Mouse (Mus musculus) T-cell, adult 66 days (primary cell): Measurements from ENCODE around the gene Med28. TPM values are rescaled to one million over a fixed set of nuclear protein-coding genes. Genes with fewer than 3 reads are reported as not detected.

Source experiments
- total RNA-seq, 2 experiments: library from RNA; stranded (reverse); gene quantifications; 3 replicates in 1 of 2; 4 replicates in 1 of 2; pipeline ENCODE4 v1.2.4; 2023

The Med28 gene
- total RNA-seq, result 100 to 1,000 TPM in 1 of 2 experiments, 10 to 100 TPM in 1; 98.7 to 110 TPM

DNA sequence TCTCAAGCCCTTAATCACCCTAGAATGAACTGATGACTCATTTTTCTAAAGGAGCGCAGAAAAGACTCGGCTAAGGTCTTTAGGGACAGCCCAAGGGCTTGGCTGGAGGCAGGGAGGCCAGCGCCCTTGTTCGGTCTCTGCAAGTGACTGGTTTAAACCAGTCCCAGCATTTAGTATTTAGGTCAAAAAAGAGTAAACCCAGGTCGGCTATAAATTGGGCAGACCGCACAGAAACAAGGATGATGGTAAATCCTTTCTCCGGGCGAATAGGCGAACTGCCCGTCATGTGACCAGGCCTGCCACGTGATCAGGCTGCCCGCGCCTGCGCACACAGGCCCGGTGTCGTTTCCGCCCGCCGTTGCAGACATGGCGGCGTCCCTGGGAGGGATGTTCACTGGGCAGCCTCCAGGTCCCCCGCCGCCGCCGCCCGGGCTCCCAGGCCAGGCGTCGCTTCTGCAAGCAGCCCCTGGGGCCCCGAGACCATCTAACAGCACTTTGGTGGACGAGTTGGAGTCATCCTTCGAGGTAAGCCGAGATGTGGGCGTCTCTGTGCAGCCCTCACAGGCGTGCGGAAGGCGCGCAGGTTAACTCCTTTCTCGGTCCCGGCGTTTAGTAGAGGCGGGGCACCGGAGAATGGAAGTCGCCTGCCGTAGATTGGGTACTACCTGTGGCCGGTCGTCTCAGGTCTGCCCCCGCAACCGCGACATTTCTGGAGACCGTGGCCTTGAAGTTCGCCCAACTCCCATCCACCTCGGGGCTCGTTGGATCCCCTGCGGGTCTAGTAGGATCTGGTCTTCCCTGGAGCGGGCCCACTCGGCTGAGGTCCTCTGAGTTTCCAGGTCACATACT lies at the start of gene Med28:
TSS of gene Med28 (plus strand) at position 270 of the 849 bp plus-strand sequence.

DNA sequence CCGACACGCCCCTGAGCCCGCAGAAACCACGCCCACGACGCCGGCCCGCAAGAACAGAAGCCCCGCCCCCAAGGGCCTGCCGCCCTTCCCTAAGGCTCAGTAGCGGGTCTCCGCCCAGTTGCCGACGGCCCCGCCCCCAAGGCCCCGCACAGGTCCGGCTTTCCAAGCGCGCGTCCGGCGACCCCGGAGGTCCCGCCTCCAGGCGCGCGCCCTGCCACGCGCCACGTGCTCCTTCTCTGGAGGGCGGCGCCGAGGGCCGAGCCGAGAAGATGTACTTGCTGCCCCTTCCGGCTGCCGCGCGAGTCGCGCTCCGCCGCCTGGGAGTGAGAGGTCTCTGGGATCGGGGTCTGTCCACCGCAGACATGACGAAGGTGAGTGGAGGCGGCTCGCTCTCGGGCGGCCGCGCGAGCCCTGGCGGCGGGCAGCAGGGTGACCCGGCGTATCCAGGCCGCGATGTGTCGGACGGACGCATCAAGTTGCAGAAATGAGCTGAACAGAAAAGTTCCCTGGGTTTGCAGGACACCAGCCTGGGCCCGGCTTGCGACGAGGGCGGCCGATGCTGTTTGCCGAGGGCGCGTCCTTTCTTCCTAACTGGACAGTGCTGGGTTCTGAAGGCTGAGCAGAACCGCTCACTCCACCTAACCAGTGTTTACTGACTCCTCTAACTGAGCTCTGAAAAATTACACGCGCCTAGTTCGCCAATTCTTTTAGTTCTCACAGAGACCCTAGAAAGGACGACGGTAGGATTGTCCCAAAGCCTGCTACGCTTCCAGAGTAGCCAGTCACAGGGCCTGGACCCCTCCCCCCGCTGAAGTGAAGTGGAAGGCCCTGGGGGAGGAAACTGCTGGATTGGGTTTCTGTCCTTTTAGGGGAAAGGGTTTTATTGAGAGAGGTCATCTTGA lies 26.6 kb upstream of the Med28 start, which contains the start of gene Lap3:
TSS of gene Lap3 (plus strand) at position 184 of the 902 bp plus-strand sequence.

Other genes with a start within 250 kb of the Med28 start
- gene Qdpr, start 70.0 kb upstream of the Med28 start, total RNA-seq, result 10 to 100 TPM; 42.4 to 44.8 TPM
- not detected for gene Clrn2, start 66.5 kb upstream of the Med28 start, total RNA-seq
- 10 to 100 TPM; 24.4 to 28.7 TPM for gene Lap3, start 26.9 kb upstream of the Med28 start, total RNA-seq
- 1 to 10 TPM in 1 of 2 experiments, under 1 TPM in 1; 0.59 to 1.4 TPM for gene Fam184b, start 119.4 kb downstream of the Med28 start, total RNA-seq
- gene Ncapg, start 149.7 kb downstream of the Med28 start, total RNA-seq, result 1 to 10 TPM in 1 of 2 experiments, under 1 TPM in 1; 0.65 to 4.0 TPM